In the genomic region with DNA sequence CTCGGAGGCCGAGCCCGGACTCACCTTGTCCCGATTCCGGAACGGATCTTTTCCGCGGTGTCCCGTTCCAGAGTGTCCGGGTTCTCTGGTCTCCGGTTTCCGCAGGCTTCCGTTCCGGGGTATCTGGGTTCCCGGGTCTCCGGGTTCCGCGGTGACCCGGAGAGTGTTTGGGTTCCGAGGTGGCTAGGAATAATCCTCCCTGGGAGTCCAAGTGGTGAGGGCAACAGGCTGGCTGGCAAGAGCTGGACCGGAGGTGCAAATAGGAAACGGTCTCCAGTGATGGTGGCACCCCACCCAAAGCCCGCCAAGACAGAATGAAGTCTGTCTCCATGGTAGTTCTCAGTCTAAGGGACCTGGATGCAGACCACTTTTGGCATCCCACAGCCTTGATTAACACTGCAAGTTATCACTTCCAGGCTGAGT, we compare ENCODE assay signal across 8 mouse cellular contexts. TPM values are rescaled to one million over a fixed set of nuclear protein-coding genes. Genes with fewer than 3 reads are reported as not detected.
A peak's percentile ranks its signal among the peaks of the same experiment; 100 is the strongest.
DNase-seq lines count a peak whose midpoint lies in the region; ATAC-seq lines count a peak whose summit lies in the region.

A gene (minus strand): TSS at position 64 of the 423 bp plus-strand sequence.

- ATAC-seq in hindbrain, embryonic 13.5 days (ENCODE audit: low FRiP score): peak; percentile 74

- peak within 1 kb of the TSS; percentile 78 for H3K4me3 ChIP-seq in hindbrain, embryonic 13.5 days

- peak within 1 kb of the TSS; percentile 71 for H3K27ac ChIP-seq in hindbrain, embryonic 13.5 days

- WGBS in hindbrain, embryonic 13.5 days: 1% methylated on average over 23 of the region's 23 CpGs

- peak within 1 kb of the TSS; percentile 71 for H3K4me2 ChIP-seq in hindbrain, embryonic 13.5 days

- H3K27me3 ChIP-seq in hindbrain, embryonic 13.5 days: no peaks in the 10 kb centered on the region

- DNase-seq in WW6 (ENCODE audit: low read depth, low spot score): peak; percentile 50
- peak; percentile 91 to 92 for DNase-seq in cerebellum, postnatal 25 days
- DNase-seq in frontal cortex, postnatal 14 days (ENCODE audit: low spot score in 2 of 2): peak; percentile 68 to 71
- DNase-seq in layer of hippocampus, postnatal 14 days (ENCODE audit: low spot score in 2 of 2): peak; percentile 84 to 90
- DNase-seq in lung, postnatal 10 days: peak; percentile 88
- peak; percentile 81 for DNase-seq in ovary, postnatal 14 days (ENCODE audit: low spot score)
- DNase-seq in thymus, postnatal 14 days: peak; percentile 67

- 0 out of 2 replicates have a peak, but pooled peaks cover 2% of the 10 kb centered on the region for H3K9me3 ChIP-seq in hindbrain, embryonic 13.5 days

- H3K9ac ChIP-seq in hindbrain, embryonic 13.5 days: peak within 1 kb of the TSS; percentile 94

- H3K4me1 ChIP-seq in hindbrain, embryonic 13.5 days (replicated peaks): peaks cover 13% of the 10 kb centered on the region

- H3K36me3 ChIP-seq in hindbrain, embryonic 13.5 days: no peaks in the 10 kb centered on the region

RNA-seq across cellular contexts. Expression of the gene that starts here (rescaled TPM):
- 8.2 and 8.7 TPM in 2 replicates for polyA plus RNA-seq in hindbrain, embryonic 13.5 days (2015; fragmentation: Nextera tagmentation; extraction: Ambion mirVana)
- total RNA-seq in layer of hippocampus, postnatal 14 days (2021): 1 to 10 TPM; 5.9 to 6.2 TPM

Comparison
In these comparisons a context has a peak if more than half of its experiments do, and no peak if none do; other contexts are left out.
1. Peak in every context shown above with its lines: DNase-seq, ATAC-seq, H3K4me3 ChIP-seq and H3K27ac ChIP-seq.